Mouse (Mus musculus) hindbrain, postnatal 0 days (tissue): Measurements from ENCODE around the gene Rnf214. TPM values are rescaled to one million over a fixed set of nuclear protein-coding genes. Genes with fewer than 3 reads are reported as not detected.
A peak's percentile ranks its signal among the peaks of the same experiment; 100 is the strongest.

Experiments used
- ATAC-seq: fragments of 200-750 bp; cut with Nextera tagmentation; 2 replicates; pipeline ENCODE4 v1.8.0; 2017; ENCODE audit warnings: mild to moderate bottlenecking, moderate TSS enrichment, moderate library complexity
- DNase-seq: peaks from one replicate; pipeline ENCODE4 v3.0.0-alpha.2; 2015; ENCODE audit warnings: low spot score
- H3K27ac ChIP-seq: fragments of 300-500 bp; sonication (generic); 2 replicates; pipeline ENCODE4 v1.5.1; 2014; ENCODE audit warnings: mild to moderate bottlenecking
- H3K27me3 ChIP-seq: fragments of 300-500 bp; sonication (generic); 2 replicates; pipeline ENCODE4 v1.6.1; 2014; ENCODE audit warnings: low read length, mixed read lengths; ENCODE audit not compliant: insufficient read depth
- H3K36me3 ChIP-seq: fragments of 300-500 bp; sonication (generic); 2 replicates; pipeline ENCODE4 v1.6.1; 2014; ENCODE audit warnings: low read length, mixed read lengths; ENCODE audit not compliant: insufficient read depth
- H3K4me1 ChIP-seq: fragments of 300-500 bp; sonication (generic); 2 replicates; pipeline ENCODE4 v1.6.1; 2014; ENCODE audit warnings: antibody characterized with exemption, low read length, mixed read lengths; ENCODE audit not compliant: insufficient read depth
- H3K4me2 ChIP-seq: fragments of 300-500 bp; sonication (generic); 2 replicates; pipeline ENCODE4 v1.6.1; 2014; ENCODE audit warnings: low read depth, mild to moderate bottlenecking, low read length, moderate library complexity, mixed read lengths
- H3K4me3 ChIP-seq: fragments of 300-500 bp; sonication (generic); 2 replicates; pipeline ENCODE4 v1.5.1; 2014; ENCODE audit warnings: low read length
- H3K9ac ChIP-seq: fragments of 300-500 bp; sonication (generic); replicated peaks from 2 replicates; pipeline ENCODE4 v1.6.1; 2014; ENCODE audit warnings: mild to moderate bottlenecking, low read length, moderate library complexity, mixed read lengths
- H3K9me3 ChIP-seq: fragments of 300-500 bp; sonication (generic); 2 replicates; pipeline ENCODE4 v1.6.1; 2016; ENCODE audit warnings: low read length, mixed read lengths
- CTCF ChIP-seq: IDR thresholded peaks from 2 replicates; pipeline ENCODE4 v1.5.1; 2016; ENCODE audit warnings: antibody characterized with exemption, control low read depth, low read depth
- WGBS: fragments of 180-500 bp; shearing (Covaris S2); extraction: QIAGEN DNeasy Blood & Tissue Kit; methylation state at CpG from one replicate; pipeline ENCODE4 v1.1.7; 2014; 5-methylcytosine and 5-hydroxymethylcytosine counted together
- polyA plus RNA-seq: library from polyadenylated mRNA; unstranded; fragments of >200 nt; fragmentation: Nextera tagmentation; extraction: Ambion mirVana; gene quantifications from 2 replicates; pipeline ENCODE4 v1.2.1, GENCODE M21; 2015
- total RNA-seq: library from RNA; depleted of rRNA; stranded (reverse); fragments of >200 nt; gene quantifications from 2 replicates; pipeline ENCODE4 v1.2.3, GENCODE M21; 2014

The Rnf214 gene
- total and polyA plus RNA-seq, 2 experiments from 2014 or later, result 51.9 to 77.7 TPM

- H3K4me3 ChIP-seq, result no peak within 1 kb of the TSS
- 7% methylated on average over 21 of the region's 21 CpGs for WGBS
- DNase-seq (no peak), ATAC-seq (0 out of 2 replicates have a peak, but pooled peaks have one; percentile 28)
- peaks cover 19% of the 10 kb centered on the region; the same call in 1 of the 2 replicates for H3K36me3 ChIP-seq
- 0 out of 2 replicates have a peak within 1 kb of the TSS, but pooled peaks have one; percentile 24 for H3K9ac ChIP-seq
- H3K27me3 ChIP-seq, result no peaks in the 10 kb centered on the region
- H3K4me2 ChIP-seq, result peak within 1 kb of the TSS; percentile 33; the same call in 1 of the 2 replicates
- no peak within 1 kb of the TSS for H3K27ac ChIP-seq
- no peaks in the 10 kb centered on the region for H3K9me3 ChIP-seq
- TF ChIP-seq CTCF, result no peak
- H3K4me1 ChIP-seq, result no peaks in the 10 kb centered on the region
Measured at GRCm38 (mm10) chr9:45935628-45936210, 29.0 kb upstream of the Rnf214 start, which contains the start of gene Tagln. Tagln (minus strand) TSS chr9:45936058.

GRCm38 (mm10) chr9:45932571-45933415 is 26.1 kb upstream of the Rnf214 start:
- Histone ChIP-seq H3K4me3 (no peak overlapping the region), H3K27me3 (no peaks in the 10 kb centered on the region), H3K4me1 (no peaks in the 10 kb centered on the region), H3K27ac (no peak overlapping the region), H3K9ac (no peak overlapping the region), H3K36me3 (peaks cover 24% of the 10 kb centered on the region), H3K9me3 (no peaks in the 10 kb centered on the region), H3K4me2 (no peak overlapping the region)
- no peak for DNase-seq
- ATAC-seq, result no peak
- TF ChIP-seq CTCF, result no peak
- WGBS, result 74% methylated on average over 11 of the region's 11 CpGs

- no peak overlapping the region for H3K27ac ChIP-seq
- no peak for ATAC-seq
- no peaks in the 10 kb centered on the region for H3K4me1 ChIP-seq
- no peak for TF ChIP-seq CTCF
- no peak for DNase-seq
- H3K4me3 ChIP-seq, result no peak overlapping the region
- no peak overlapping the region for H3K4me2 ChIP-seq
- H3K36me3 ChIP-seq, result peaks cover 32% of the 10 kb centered on the region
- no peak overlapping the region for H3K9ac ChIP-seq
- WGBS, result 43% methylated on average over 1 of the region's 1 CpGs
- no peaks in the 10 kb centered on the region for H3K27me3 ChIP-seq
- no peaks in the 10 kb centered on the region for H3K9me3 ChIP-seq
Measured at GRCm38 (mm10) chr9:45931958-45932357, 25.2 kb upstream of the Rnf214 start.

- Histone ChIP-seq H3K36me3 (peaks cover 46% of the 10 kb centered on the region), H3K4me1 (no peaks in the 10 kb centered on the region), H3K4me3 (no peak overlapping the region), H3K4me2 (no peak overlapping the region), H3K9me3 (no peaks in the 10 kb centered on the region), H3K9ac (no peak overlapping the region), H3K27me3 (no peaks in the 10 kb centered on the region), H3K27ac (no peak overlapping the region)
- no peak for ATAC-seq
- DNase-seq, result no peak
- 85% methylated on average over 5 of the region's 5 CpGs for WGBS
- no peak for TF ChIP-seq CTCF
Measured at GRCm38 (mm10) chr9:45929285-45929684, 22.6 kb upstream of the Rnf214 start.

GRCm38 (mm10) chr9:45919895-45920294 is 13.2 kb upstream of the Rnf214 start:
- 63% methylated on average over 1 of the region's 1 CpGs for WGBS
- DNase-seq (no peak), ATAC-seq (no peak)
- Histone ChIP-seq H3K4me3 (no peak overlapping the region), H3K27ac (no peak overlapping the region), H3K27me3 (no peaks in the 10 kb centered on the region), H3K4me2 (no peak overlapping the region), H3K9me3 (no peaks in the 10 kb centered on the region), H3K9ac (no peak overlapping the region), H3K4me1 (peaks cover 3% of the 10 kb centered on the region; the same call in 1 of the 2 replicates), H3K36me3 (peaks cover 44% of the 10 kb centered on the region)
- TF ChIP-seq CTCF, result no peak

GRCm38 (mm10) chr9:45917041-45917934 is 10.6 kb upstream of the Rnf214 start:
- ATAC-seq, result peak; percentile 96
- Histone ChIP-seq H3K9me3 (no peaks in the 10 kb centered on the region), H3K27me3 (no peaks in the 10 kb centered on the region), H3K4me3 (no peak overlapping the region), H3K36me3 (peaks cover 52% of the 10 kb centered on the region), H3K4me2 (no peak overlapping the region), H3K27ac (peak overlapping the region; percentile 60), H3K9ac (no peak overlapping the region), H3K4me1 (peaks cover 3% of the 10 kb centered on the region; the same call in 1 of the 2 replicates)
- no peak for TF ChIP-seq CTCF
- peak; percentile 93 for DNase-seq
- WGBS, result 47% methylated on average over 5 of the region's 5 CpGs
